Mouse (Mus musculus): ENCODE data around the gene Med17. TPM values are rescaled to one million over a fixed set of nuclear protein-coding genes. Genes with fewer than 3 reads are reported as not detected.
"Not testable (repeated sequence)": the region's sequence is repeated elsewhere in the genome, so short reads cannot be mapped to it uniquely, and the experiment has no call there.

The Med17 gene
- polyA plus RNA-seq (2015; fragmentation: Nextera tagmentation; extraction: Ambion mirVana): 26.6 and 27.4 TPM in 2 replicates

DNA sequence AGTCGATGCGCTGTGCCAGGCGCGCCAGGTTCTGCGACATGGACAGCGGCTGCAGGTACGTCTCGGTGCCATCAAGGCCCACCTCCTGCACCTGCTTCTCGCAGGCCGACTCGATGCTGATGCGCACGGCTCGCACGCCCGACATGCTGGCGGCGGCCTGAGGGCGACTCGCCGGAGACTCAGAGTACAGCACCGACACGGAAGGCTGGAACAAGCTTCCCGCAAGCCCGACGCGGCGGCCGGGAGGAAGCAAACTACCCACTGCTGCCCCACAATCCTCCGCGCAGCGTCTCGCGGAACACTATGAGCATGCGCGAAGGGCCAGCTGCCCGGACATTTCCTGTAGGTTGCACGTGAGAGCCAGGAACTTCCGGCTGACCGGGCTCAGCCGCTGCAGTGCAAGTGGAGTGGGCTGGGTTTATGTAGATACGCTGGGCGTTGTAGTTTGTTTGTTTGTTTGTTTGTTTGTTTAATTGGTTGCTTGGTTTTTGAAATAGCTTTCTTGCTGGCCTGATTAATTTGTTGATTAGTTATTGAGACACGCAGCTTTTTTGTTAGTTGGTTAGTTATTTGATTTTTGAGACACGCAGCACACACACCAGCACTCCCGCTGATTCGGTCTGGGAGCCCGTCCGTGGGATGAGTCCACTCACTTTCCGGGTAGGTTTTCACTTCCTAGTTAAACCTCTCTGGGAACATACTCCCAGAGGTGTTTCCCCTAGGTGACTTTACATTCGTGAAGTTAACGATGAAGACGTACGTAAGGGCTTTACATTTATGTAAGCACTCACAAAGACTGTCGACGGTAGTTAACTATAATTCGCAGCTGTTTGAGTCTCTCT is at the start of gene Med17:
Gene Med17 (minus strand): TSS at position 283 of the 842 bp plus-strand sequence.
- peak within 1 kb of the TSS; percentile 98 for H3K9ac ChIP-seq (ENCODE audit: low read depth, low read length)
- peak within 1 kb of the TSS; percentile 94 for H3K4me3 ChIP-seq (ENCODE audit: low read length)
- peak; percentile 99 for ATAC-seq
- H3K27me3 ChIP-seq (replicated peaks; ENCODE audit: control insufficient read depth, insufficient read depth, low read length): no peaks in the 10 kb centered on the region
- H3K9me3 ChIP-seq (ENCODE audit: control insufficient read depth, low read length): no peaks in the 10 kb centered on the region
- under 1% methylated on average over 57 of the region's 57 CpGs for WGBS
- peak within 1 kb of the TSS; percentile 94 for H3K27ac ChIP-seq (ENCODE audit: low read length)
- H3K4me1 ChIP-seq (ENCODE audit: control insufficient read depth, insufficient read depth, low read length): peaks cover 8% of the 10 kb centered on the region
- H3K4me2 ChIP-seq (ENCODE audit: low read depth, low read length): peak within 1 kb of the TSS; percentile 61
- H3K36me3 ChIP-seq (ENCODE audit: control insufficient read depth, insufficient read depth, low read length): peaks cover 7% of the 10 kb centered on the region; the same call in 1 of the 2 replicates

- Histone ChIP-seq H3K4me3 (ENCODE audit: low read length) (no peak overlapping the region), H3K4me1 (ENCODE audit: control insufficient read depth, insufficient read depth, low read length) (no peaks in the 10 kb centered on the region), H3K27ac (ENCODE audit: low read length) (no peak overlapping the region), H3K9ac (ENCODE audit: low read depth, low read length) (no peak overlapping the region), H3K4me2 (ENCODE audit: low read depth, low read length) (no peak overlapping the region), H3K27me3 (replicated peaks; ENCODE audit: control insufficient read depth, insufficient read depth, low read length) (no peaks in the 10 kb centered on the region), H3K36me3 (ENCODE audit: control insufficient read depth, insufficient read depth, low read length) (peaks cover 20% of the 10 kb centered on the region), H3K9me3 (ENCODE audit: control insufficient read depth, low read length) (no peaks in the 10 kb centered on the region)
- no peak for ATAC-seq
- 69% methylated on average over 2 of the region's 2 CpGs for WGBS
Measured at GRCm38 (mm10) chr9:15318170-15318742, 38.5 kb upstream of the Med17 start.

DNA sequence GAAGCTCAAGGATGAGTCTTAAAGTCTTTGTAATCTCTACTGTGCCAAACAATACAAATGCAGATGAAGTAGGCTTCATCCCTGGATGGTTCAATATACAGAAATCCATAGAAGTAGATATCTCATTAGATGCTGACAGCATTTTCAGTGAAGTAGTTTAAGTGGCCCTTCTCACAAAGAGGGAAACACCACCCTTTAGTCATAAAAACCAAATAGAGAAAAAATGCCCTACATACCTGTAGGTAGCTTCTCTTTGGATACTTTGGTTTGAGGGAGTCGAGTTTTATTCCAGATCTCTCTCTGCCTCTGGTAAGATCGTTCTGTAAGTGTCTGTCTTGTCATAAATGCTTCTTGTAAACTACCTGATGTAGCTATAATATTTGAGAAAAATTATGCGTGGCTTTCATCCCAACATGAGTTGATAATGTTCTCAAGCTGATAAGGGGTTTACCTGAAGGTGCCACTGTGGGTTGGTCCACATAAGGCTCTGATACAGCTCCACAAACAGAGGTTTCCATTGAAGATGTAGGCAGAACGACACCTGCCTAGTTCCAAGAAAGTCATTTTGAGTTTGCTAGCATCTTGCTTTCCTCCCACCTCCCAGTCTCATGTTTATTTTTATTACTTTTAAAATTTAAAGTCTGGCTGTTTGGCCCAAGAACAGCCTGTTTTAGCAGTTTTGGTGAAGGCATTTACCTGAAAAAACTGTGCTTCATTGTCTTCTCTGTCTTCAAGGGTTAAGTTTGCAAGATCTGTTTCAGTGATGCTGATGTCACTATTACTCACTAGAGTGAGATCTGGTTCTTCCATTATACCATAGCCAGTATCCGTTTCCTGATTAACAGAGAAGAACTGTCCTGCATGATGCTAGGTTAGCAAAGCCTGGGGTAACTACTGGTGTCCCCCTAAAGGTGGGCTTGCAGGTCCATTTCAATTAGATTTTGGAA is 37.8 kb upstream of the Med17 start:
- H3K4me2 ChIP-seq (ENCODE audit: low read depth, low read length): no peak overlapping the region
- no peak overlapping the region for H3K4me3 ChIP-seq (ENCODE audit: low read length)
- H3K9ac ChIP-seq (ENCODE audit: low read depth, low read length): no peak overlapping the region
- no peaks in the 10 kb centered on the region for H3K9me3 ChIP-seq (ENCODE audit: control insufficient read depth, low read length)
- H3K27me3 ChIP-seq (replicated peaks; ENCODE audit: control insufficient read depth, insufficient read depth, low read length): no peaks in the 10 kb centered on the region
- 53% methylated on average over 5 of the region's 5 CpGs for WGBS
- ATAC-seq: no peak
- H3K4me1 ChIP-seq (ENCODE audit: control insufficient read depth, insufficient read depth, low read length): no peaks in the 10 kb centered on the region
- H3K27ac ChIP-seq (ENCODE audit: low read length): no peak overlapping the region
- H3K36me3 ChIP-seq (ENCODE audit: control insufficient read depth, insufficient read depth, low read length): peaks cover 20% of the 10 kb centered on the region

- H3K27ac ChIP-seq (ENCODE audit: low read length); ATAC-seq; H3K9me3 ChIP-seq (ENCODE audit: control insufficient read depth, low read length); H3K4me2 ChIP-seq (ENCODE audit: low read depth, low read length); H3K4me3 ChIP-seq (ENCODE audit: low read length); H3K9ac ChIP-seq (ENCODE audit: low read depth, low read length); H3K4me1 ChIP-seq (ENCODE audit: control insufficient read depth, insufficient read depth, low read length); H3K27me3 ChIP-seq (replicated peaks; ENCODE audit: control insufficient read depth, insufficient read depth, low read length): not testable (repeated sequence)
- H3K36me3 ChIP-seq (ENCODE audit: control insufficient read depth, insufficient read depth, low read length): peaks cover 18% of the 10 kb centered on the region
- WGBS: 89% methylated on average over 1 of the region's 2 CpGs
Measured at GRCm38 (mm10) chr9:15316296-15316695, 36.6 kb upstream of the Med17 start.

GRCm38 (mm10) chr9:15314619-15315018 is 34.9 kb upstream of the Med17 start:
- Histone ChIP-seq H3K4me2 (ENCODE audit: low read depth, low read length) (no peak overlapping the region), H3K9me3 (ENCODE audit: control insufficient read depth, low read length) (no peaks in the 10 kb centered on the region), H3K9ac (ENCODE audit: low read depth, low read length) (no peak overlapping the region), H3K4me1 (ENCODE audit: control insufficient read depth, insufficient read depth, low read length) (no peaks in the 10 kb centered on the region), H3K4me3 (ENCODE audit: low read length) (no peak overlapping the region), H3K36me3 (ENCODE audit: control insufficient read depth, insufficient read depth, low read length) (peaks cover 19% of the 10 kb centered on the region), H3K27ac (ENCODE audit: low read length) (no peak overlapping the region), H3K27me3 (replicated peaks; ENCODE audit: control insufficient read depth, insufficient read depth, low read length) (no peaks in the 10 kb centered on the region)
- no peak for ATAC-seq
- WGBS: 92% methylated on average over 1 of the region's 1 CpGs

- Histone ChIP-seq H3K4me2 (ENCODE audit: low read depth, low read length) (no peak overlapping the region), H3K4me1 (ENCODE audit: control insufficient read depth, insufficient read depth, low read length) (peaks cover 3% of the 10 kb centered on the region), H3K27me3 (replicated peaks; ENCODE audit: control insufficient read depth, insufficient read depth, low read length) (no peaks in the 10 kb centered on the region), H3K9me3 (ENCODE audit: control insufficient read depth, low read length) (no peaks in the 10 kb centered on the region), H3K36me3 (ENCODE audit: control insufficient read depth, insufficient read depth, low read length) (peaks cover 23% of the 10 kb centered on the region), H3K9ac (ENCODE audit: low read depth, low read length) (no peak overlapping the region), H3K27ac (ENCODE audit: low read length) (no peak overlapping the region), H3K4me3 (ENCODE audit: low read length) (no peak overlapping the region)
- 89% methylated on average over 5 of the region's 5 CpGs for WGBS
- no peak for ATAC-seq
Measured at GRCm38 (mm10) chr9:15313633-15314032, 33.9 kb upstream of the Med17 start.

GRCm38 (mm10) chr9:15312054-15312735 is 32.5 kb upstream of the Med17 start:
- H3K9me3 ChIP-seq (ENCODE audit: control insufficient read depth, low read length): no peaks in the 10 kb centered on the region
- no peak overlapping the region for H3K4me3 ChIP-seq (ENCODE audit: low read length)
- peaks cover 15% of the 10 kb centered on the region for H3K4me1 ChIP-seq (ENCODE audit: control insufficient read depth, insufficient read depth, low read length)
- H3K9ac ChIP-seq (ENCODE audit: low read depth, low read length): no peak overlapping the region
- H3K27ac ChIP-seq (ENCODE audit: low read length): no peak overlapping the region
- 85% methylated on average over 2 of the region's 2 CpGs for WGBS
- no peak overlapping the region for H3K4me2 ChIP-seq (ENCODE audit: low read depth, low read length)
- no peaks in the 10 kb centered on the region for H3K27me3 ChIP-seq (replicated peaks; ENCODE audit: control insufficient read depth, insufficient read depth, low read length)
- ATAC-seq: no peak
- H3K36me3 ChIP-seq (ENCODE audit: control insufficient read depth, insufficient read depth, low read length): peaks cover 23% of the 10 kb centered on the region

- Histone ChIP-seq H3K9me3 (ENCODE audit: control insufficient read depth, low read length) (no peaks in the 10 kb centered on the region), H3K4me2 (ENCODE audit: low read depth, low read length) (no peak overlapping the region), H3K27me3 (replicated peaks; ENCODE audit: control insufficient read depth, insufficient read depth, low read length) (no peaks in the 10 kb centered on the region), H3K4me1 (ENCODE audit: control insufficient read depth, insufficient read depth, low read length) (peaks cover 16% of the 10 kb centered on the region), H3K4me3 (ENCODE audit: low read length) (no peak overlapping the region), H3K36me3 (ENCODE audit: control insufficient read depth, insufficient read depth, low read length) (peaks cover 18% of the 10 kb centered on the region; the same call in 1 of the 2 replicates), H3K9ac (ENCODE audit: low read depth, low read length) (no peak overlapping the region), H3K27ac (ENCODE audit: low read length) (no peak overlapping the region)
- no peak for ATAC-seq
- WGBS: 80% methylated on average over 1 of the region's 1 CpGs
Measured at GRCm38 (mm10) chr9:15310179-15310578, 30.4 kb upstream of the Med17 start.

All from intestine, embryonic 16.5 days (tissue).